Mouse (Mus musculus) mouse embryonic stem cell (cell line): ENCODE data around the gene Fgfr1op2.
"Not testable (repeated sequence)": the region's sequence is repeated elsewhere in the genome, so short reads cannot be mapped to it uniquely, and the experiment has no call there.

Experiments
- in situ Hi-C, 2 experiments: fragments of 300-500 bp; cut with MboI; formaldehyde crosslinking; loops; 1 replicate in 1 of 2; 3 replicates in 1 of 2; pipeline ENCODE4 v1.14.3; 2019 to 2020; ENCODE audit warnings: low sequenced_read_pairs in 2 of 2, low pct_unique_long_range_greater_than_20kb in 1 of 2, mixed read lengths in 1 of 2; ENCODE audit not compliant: unreplicated experiment in 1 of 2

The Fgfr1op2 gene

DNA sequence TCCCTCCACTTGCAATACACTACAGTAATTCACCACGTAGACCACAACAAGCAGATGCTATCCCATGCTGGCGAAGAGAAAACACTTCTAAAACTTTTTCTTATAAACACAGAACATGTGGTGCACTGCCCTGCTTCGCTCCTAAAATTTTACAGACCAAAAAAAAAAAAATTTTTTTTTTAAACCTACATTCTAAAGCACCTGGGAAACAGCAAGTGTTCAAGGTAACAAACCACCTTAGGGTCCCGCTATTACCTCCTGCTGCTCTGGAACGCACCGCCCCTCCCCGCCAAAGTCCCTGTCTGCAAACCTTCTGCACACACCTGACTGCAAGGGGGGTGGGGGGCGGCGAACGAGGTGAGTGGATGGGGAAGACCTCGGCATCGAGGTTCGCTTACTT lies at the start of gene Fgfr1op2:
TSS of gene Fgfr1op2 (plus strand) at position 301 of the 400 bp plus-strand sequence.
- in situ Hi-C loops, result no loop called here

DNA sequence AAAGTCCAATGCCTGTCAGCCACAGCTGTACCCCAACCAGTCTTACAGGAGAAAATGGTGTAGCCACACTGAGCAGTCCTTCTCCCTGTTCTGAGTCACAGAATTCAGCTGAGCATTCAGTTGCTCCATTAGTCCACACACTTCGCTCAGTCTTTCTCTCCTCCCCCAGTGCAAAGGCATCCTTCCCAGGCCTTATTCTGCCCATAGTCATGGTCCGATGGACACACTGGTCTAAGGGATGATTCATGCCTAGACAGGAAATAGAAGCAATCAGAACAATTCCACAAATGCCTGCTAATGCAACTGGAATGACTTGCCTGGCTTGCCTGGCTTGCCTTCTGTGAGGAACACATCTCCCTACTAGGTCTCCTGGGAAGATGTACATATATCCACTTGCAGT lies 49.5 kb upstream of the Fgfr1op2 start:
- in situ Hi-C loops, result no loop called here

DNA sequence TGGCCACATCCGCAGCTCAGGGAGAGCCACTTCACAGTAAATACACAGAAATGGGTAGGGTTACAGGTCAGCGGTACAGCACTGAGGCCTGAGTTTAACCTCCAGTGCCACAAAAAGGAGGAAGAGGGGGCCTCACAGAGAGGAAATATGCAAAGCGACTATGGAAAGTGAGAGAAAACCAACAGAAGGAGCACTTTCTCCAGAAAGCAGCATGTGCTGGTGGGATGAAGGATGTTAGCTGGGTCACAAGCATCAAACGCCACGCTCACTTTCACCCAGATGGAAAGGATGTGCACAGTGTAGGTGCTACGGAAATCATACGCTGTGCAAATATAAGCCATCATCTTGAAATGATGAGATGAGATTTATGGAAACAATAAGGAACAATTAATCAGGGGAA lies 46.6 kb upstream of the Fgfr1op2 start:
- in situ Hi-C loops, result no loop called here

- in situ Hi-C loops, result no loop called here
Measured at GRCm38 (mm10) chr6:146530769-146531168, 46.2 kb upstream of the Fgfr1op2 start.

DNA sequence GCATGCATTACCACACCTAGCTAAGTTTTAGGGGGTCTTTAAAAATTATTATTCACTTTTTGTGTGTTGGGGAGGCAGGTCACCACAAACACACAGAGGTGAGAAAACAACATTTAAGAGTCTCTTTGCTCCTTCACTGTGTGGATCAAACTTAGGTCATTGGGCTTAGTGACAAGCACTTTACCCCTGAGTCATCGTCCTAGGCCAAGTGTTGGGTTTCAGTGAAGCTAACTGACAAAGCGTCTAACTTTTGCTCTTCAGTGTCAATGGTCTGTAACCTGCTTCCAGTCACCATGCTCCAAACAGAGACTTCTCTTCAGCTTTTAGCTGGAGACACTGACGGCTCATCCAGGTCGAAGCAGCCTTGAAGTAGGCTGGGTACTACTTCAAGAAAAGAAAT lies 43.9 kb upstream of the Fgfr1op2 start:
- in situ Hi-C loops, result no loop called here

- in situ Hi-C loops, result no loop called here
Measured at GRCm38 (mm10) chr6:146535501-146535900, 41.5 kb upstream of the Fgfr1op2 start.

DNA sequence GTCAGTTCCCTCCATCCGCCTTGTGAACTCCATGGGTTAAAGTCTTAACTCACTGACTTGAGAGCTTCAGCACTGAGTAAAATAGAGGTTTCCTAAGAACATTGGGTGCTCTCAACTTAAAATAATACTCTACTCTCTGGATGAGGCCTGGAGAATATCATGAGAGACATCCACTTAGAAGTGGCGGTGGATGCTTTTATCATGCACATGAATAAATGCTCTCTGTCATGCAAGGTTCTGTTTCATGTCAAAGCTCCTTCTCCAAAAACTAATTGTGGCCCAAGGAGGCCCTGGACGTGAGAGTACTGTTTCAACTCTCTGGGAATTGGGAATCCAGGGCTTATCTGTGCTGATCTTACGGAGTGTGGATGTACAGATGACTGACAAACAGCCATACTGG lies 39.9 kb upstream of the Fgfr1op2 start:
- in situ Hi-C loops, result no loop called here

DNA sequence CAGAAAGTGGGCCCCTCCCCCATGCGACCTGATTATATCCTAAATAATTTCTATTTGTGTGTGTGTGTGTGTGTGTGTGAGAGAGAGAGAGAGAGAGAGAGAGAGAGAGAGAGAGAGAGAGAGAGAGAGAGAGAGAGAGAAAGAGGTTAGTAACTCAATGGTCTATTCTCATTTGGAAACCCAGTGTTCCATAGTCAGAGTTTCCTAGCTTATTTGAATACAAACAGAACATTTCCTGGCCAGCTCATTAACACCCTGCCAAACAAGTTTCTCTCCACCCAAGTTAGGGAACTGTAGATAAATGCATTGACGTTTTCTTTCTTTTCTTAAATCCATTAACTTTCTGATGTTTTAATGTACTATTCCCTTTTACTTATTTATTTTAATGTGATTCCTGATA lies 38.9 kb upstream of the Fgfr1op2 start:
- in situ Hi-C loops, result no loop called here

- in situ Hi-C loops, result no loop called here
Measured at GRCm38 (mm10) chr6:146538661-146539060, 38.3 kb upstream of the Fgfr1op2 start.

- in situ Hi-C loops, result no loop called here
Measured at GRCm38 (mm10) chr6:146540386-146540785, 36.6 kb upstream of the Fgfr1op2 start.

DNA sequence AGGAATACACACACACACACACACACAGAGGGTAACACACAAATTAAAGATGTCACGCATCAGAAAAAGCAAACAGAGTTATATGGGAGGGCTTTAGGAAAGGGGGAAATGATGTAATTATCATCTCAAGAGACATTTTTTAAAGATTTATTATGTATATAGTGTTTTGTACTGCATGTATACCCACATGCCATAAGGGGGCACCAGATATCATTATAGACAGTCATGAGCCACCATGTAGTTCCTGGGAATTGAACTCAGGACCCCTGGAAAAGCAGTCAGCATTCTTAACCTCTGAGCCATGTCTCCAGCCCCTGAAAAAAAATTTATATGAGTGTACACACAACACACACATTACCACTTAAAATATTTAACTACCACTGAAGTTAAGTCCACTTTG lies 32.4 kb upstream of the Fgfr1op2 start:
- in situ Hi-C loops, result no loop called here

DNA sequence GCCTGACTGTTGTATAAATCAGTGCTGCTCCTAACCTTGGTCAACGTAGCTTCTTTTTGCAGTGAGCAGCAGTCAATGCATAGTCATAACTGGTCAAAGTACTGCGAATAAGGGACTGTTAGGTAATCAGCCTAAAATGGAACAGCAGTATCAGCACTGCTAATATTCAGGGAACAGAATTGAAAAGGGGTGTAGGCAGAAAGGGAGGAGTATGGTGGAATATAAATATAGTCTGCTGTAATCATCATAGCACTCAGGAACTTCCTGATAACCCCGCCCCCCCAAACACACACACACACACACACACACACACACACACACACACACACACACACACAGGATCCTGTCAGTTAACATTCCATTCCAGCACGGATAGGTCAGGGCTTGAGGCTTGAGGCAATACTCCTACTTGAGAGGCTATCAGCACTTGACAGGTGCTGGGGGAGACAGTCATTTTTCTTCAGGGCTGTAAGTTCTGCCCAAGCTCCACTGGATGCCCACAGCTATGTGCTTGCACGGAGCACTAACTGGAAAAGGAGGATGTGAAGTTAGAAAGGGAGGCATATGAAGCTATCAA lies 31.6 kb upstream of the Fgfr1op2 start:
- in situ Hi-C loops, result no loop called here

DNA sequence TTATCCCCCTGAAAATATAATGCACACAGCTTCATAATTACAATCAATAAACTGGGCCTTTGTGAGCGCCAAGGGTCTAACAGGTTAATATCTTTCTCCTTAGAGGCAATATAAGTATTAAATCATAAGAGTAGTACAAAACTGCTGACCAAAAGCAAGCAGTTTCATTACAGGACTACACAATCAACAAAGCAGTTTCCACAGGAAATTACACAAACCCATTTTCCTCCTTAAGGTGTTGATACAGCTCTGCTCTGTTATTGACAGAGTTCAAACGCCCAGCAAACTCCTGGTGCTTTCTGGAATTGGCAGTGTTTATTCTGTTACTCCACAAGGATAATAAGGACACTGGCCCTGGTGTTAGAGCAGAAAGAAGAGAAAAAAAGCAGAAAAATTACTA lies 26.6 kb upstream of the Fgfr1op2 start:
- in situ Hi-C loops, result no loop called here

- in situ Hi-C loops, result no loop called here
Measured at GRCm38 (mm10) chr6:146551326-146551725, 25.7 kb upstream of the Fgfr1op2 start.

GRCm38 (mm10) chr6:146562461-146562860 lies 14.5 kb upstream of the Fgfr1op2 start:
- in situ Hi-C loops, result not testable (repeated sequence)

DNA sequence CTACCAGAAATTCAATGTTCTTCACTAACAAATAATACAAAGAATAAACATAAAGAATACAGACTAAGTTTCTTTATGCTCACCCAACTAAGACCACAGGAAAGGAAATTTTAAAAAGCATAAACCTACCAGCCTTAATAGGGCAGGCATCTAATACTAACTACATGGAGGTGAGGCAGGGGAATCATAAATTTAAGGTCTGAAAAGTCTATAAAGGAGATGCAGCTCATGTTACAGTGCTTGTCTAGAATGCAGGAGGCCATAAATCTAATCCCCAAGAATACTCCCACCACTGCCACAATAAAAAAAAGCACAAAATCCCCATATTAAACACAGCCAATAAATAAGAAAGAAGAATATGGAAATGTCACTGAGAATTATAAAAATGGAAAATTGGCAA lies 4.9 kb upstream of the Fgfr1op2 start:
- in situ Hi-C loops, result no loop called here

DNA sequence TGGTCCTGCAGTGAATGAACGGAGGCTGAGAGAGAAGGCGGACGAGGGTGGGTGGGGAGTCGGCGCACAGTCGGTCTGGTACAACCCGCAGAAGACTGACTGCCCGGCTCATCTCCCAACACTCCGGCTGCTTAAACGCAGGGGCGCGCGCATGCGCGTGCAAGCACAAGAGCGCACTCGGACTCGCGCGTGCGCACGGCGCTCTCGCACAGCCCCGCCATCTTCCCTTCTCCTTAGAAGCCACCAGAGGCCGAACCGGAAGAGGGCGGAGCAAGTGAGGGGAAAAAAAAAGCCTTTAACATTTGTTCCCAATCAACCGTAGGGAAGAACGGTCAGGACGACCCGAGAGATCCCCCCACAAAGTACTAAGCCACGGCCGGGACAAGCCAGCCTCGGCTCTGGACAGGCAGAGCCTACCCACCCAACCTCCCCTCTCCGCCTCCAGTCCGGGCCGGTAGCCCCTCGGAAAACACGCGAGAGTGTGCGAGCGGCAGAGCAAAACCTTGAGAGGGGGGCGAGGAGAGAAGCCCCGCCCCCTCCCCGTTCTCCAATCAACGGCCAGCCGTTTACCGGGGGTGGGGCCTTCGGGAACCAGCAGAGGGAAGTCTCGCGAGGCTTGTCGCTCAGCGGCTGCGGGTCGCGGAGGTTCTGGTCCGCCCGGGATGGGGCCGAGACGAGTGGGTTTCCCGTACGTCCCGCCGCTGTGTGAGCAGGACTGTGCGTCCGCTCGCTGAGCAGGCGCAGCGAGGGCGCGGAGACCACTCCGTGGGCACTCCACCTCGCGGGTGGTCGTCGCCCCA lies 507 bp downstream of the Fgfr1op2 start, which contains the start of gene Ints13:
TSS of gene Ints13 (minus strand) at position 526 of the 800 bp plus-strand sequence.
- in situ Hi-C loops, result no loop called here

DNA sequence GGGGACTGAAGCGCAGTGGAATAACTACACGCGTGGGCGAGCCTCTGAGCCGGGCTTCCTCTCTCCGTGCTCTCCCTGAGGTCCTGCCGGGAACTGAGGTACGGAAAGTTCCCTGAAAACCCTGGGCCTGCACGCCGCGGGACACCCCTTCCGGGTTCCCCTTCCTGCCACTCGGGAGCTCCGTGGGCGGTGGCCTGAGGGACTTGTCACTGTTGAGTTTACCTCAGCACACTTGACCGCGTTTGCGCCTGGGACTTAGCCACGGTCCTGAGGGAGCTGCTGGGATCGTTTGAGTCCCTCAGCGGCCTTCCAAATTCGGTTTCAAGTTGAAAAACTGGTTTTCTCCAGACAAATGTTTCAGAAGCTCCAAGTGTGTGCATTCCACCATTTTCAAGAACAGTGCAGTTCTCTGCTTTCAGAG lies 1.1 kb downstream of the Fgfr1op2 start:
- in situ Hi-C loops, result no loop called here

- in situ Hi-C loops, result no loop called here
Measured at GRCm38 (mm10) chr6:146578586-146578985, 1.6 kb downstream of the Fgfr1op2 start.

- in situ Hi-C loops, result no loop called here
Measured at GRCm38 (mm10) chr6:146580381-146580926, 3.5 kb downstream of the Fgfr1op2 start.
